Comparison of ENCODE assay signal across 8 mouse cellular contexts in the genomic region with DNA sequence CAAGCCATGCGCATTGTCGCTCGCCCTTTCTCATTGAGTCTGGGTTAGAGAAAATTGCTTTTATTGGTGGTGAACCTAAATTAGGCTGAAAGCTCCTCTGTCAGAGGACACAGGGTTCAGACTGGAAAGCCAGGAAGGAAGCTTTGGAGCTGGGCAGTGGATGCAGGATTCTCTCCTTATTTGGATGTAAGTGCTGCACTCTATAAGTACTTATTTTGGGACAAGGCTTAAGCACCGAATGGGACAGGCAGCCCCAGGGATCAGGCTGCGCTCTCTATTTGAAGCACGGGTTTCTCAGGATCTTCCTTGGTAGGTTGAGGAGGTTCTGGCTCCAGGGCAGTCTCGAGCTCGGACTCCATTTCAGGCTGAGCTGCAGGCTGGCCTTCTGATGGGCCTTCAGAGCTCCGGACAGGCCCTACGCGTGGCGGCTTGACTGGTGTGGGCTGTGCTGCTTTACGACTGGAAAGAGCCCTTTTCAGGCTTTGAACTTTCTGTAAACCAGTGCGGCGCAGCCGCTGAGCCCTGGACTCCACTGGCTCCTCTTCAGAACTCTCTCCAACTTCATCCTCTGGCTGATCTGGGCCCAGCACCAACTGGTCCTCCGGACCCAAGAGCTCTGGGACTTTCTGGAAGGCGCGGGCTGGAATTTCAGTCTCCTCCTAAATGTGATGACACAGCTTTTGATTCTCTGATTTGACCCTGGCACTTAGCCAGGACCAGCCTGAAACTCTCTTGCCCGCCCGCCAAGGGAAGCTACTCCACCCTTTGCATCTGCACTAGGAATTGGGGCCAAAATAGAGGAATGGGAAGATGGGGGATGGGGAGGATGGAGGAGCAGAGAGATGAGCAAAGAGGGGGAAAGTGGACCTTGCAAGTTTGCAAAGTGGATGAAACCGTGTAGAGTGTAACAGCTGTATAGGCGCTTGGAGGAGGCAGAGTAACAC. TPM values are rescaled to one million over a fixed set of nuclear protein-coding genes. Genes with fewer than 3 reads are reported as not detected.
DNase-seq lines count a peak whose midpoint lies in the region; ATAC-seq and TF ChIP-seq lines count a peak whose summit lies in the region.

No protein-coding gene starts in this region.

- no peak for TF ChIP-seq EP300 in liver, postnatal 0 days (IDR thresholded peaks at IDR 0.05; ENCODE audit: low read depth)

- DNase-seq in cerebellum, adult 11 months: peak; percentile 19
- DNase-seq in cerebellum, adult 9-10 months: peak; percentile 43
- peak; percentile 50 to 55 for DNase-seq in gastrocnemius, postnatal 36 days
- peak; percentile 66 for DNase-seq in intestine, embryonic 14.5 days (ENCODE audit: low spot score)
- peak; percentile 14 for DNase-seq in liver, postnatal 0 days
- peak; percentile 24 for DNase-seq in ovary, adult 18-20 months (ENCODE audit: low spot score)
- DNase-seq in frontal cortex, postnatal 14 days (ENCODE audit: low spot score in 2 of 2): no peak

- peak overlapping the region; percentile 76 for H3K9ac ChIP-seq in intestine, embryonic 14.5 days (ENCODE audit: low read length)
- H3K9ac ChIP-seq in liver, postnatal 0 days (replicated peaks): no peak overlapping the region

- peak overlapping the region; percentile 49 for H3K4me3 ChIP-seq in intestine, embryonic 14.5 days (ENCODE audit: low read depth, low read length)
- H3K4me3 ChIP-seq in liver, postnatal 0 days (ENCODE audit: low read depth, low read length): no peak overlapping the region

- H3K36me3 ChIP-seq in intestine, embryonic 14.5 days (ENCODE audit: control insufficient read depth, insufficient read depth, low read length): no peaks in the 10 kb centered on the region
- no peaks in the 10 kb centered on the region for H3K36me3 ChIP-seq in liver, postnatal 0 days (replicated peaks; ENCODE audit: insufficient read depth, low read length)

- H3K4me2 ChIP-seq in intestine, embryonic 14.5 days (ENCODE audit: low read length): peak overlapping the region; percentile 82
- no peak overlapping the region; the same call in 1 of the 2 replicates for H3K4me2 ChIP-seq in liver, postnatal 0 days (ENCODE audit: low read depth, low read length)

- ATAC-seq in cerebellum, adult (ENCODE audit: insufficient number of reproducible peaks, low FRiP score, low TSS enrichment): no peak
- no peak; the same call in 1 of the 2 replicates for ATAC-seq in intestine, embryonic 14.5 days (replicated peaks; ENCODE audit: low FRiP score, low TSS enrichment, low read depth)
- no peak for ATAC-seq in liver, postnatal 0 days

- intact Hi-C loops in gastrocnemius, postnatal 36 days (cut with DNase I): no loop called here

- TF ChIP-seq CTCF in liver, postnatal 0 days (IDR thresholded peaks at IDR 0.05; ENCODE audit: low read depth): no peak

- H3K27me3 ChIP-seq in intestine, embryonic 14.5 days (replicated peaks; ENCODE audit: control insufficient read depth, insufficient read depth, low read length): no peaks in the 10 kb centered on the region
- peaks cover 20% of the 10 kb centered on the region; the same call in 1 of the 2 replicates for H3K27me3 ChIP-seq in liver, postnatal 0 days (ENCODE audit: insufficient read depth, low read length)

- WGBS in intestine, embryonic 14.5 days: 64% methylated on average over 23 of the region's 23 CpGs
- WGBS in liver, postnatal 0 days (ENCODE audit: insufficient replicate concordance): 72% methylated on average over 23 of the region's 23 CpGs

- peaks cover 14% of the 10 kb centered on the region for H3K4me1 ChIP-seq in intestine, embryonic 14.5 days (replicated peaks; ENCODE audit: control insufficient read depth, insufficient read depth, low read length)
- H3K4me1 ChIP-seq in liver, postnatal 0 days (ENCODE audit: insufficient read depth): peaks cover 5% of the 10 kb centered on the region

- peak overlapping the region; percentile 85 for H3K27ac ChIP-seq in intestine, embryonic 14.5 days (ENCODE audit: low read depth)
- H3K27ac ChIP-seq in liver, postnatal 0 days (ENCODE audit: low read depth): no peak overlapping the region

- no peaks in the 10 kb centered on the region for H3K9me3 ChIP-seq in intestine, embryonic 14.5 days (ENCODE audit: control insufficient read depth, low read length)
- no peaks in the 10 kb centered on the region for H3K9me3 ChIP-seq in liver, postnatal 0 days (ENCODE audit: low read length)

RNA-seq across cellular contexts. Expression of a gene that starts 1.3 kb away (rescaled TPM):
- 10 to 100 TPM; 10.1 to 13.2 TPM for total RNA-seq in gastrocnemius, postnatal 36 days (2021)
- 96.0 and 96.7 TPM in 2 replicates for polyA plus RNA-seq in intestine, embryonic 14.5 days (2014; fragmentation: Nextera tagmentation; extraction: Ambion mirVana)
- 4.5 and 4.7 TPM in 2 replicates for polyA plus RNA-seq in liver, postnatal 0 days (2015; fragmentation: Nextera tagmentation; extraction: Ambion mirVana)

RNA-seq across cellular contexts. Expression of a gene that starts 55.3 kb away (rescaled TPM):
- total RNA-seq in gastrocnemius, postnatal 36 days (2021): not detected
- 0.11 and 0.34 TPM in 2 replicates for polyA plus RNA-seq in intestine, embryonic 14.5 days (2014; fragmentation: Nextera tagmentation; extraction: Ambion mirVana)
- not detected in 2 replicates for polyA plus RNA-seq in liver, postnatal 0 days (2015; fragmentation: Nextera tagmentation; extraction: Ambion mirVana)

Comparison
In these comparisons a context has a peak if more than half of its experiments do, and no peak if none do; other contexts are left out.
1. DNase-seq: peak in cerebellum, adult 11 months (single experiment), cerebellum, adult 9-10 months (single experiment), gastrocnemius, postnatal 36 days (2 of 2), intestine, embryonic 14.5 days (single experiment), liver, postnatal 0 days (single experiment) and ovary, adult 18-20 months (single experiment); none in frontal cortex, postnatal 14 days (0 of 2).
2. RNA of a gene that starts 1.3 kb away (polyA plus RNA-seq): 96.0 to 96.7 TPM in intestine, embryonic 14.5 days; 4.5 to 4.7 TPM in liver, postnatal 0 days; every median in the first group is over 10 times any median in the second.